Mouse (Mus musculus): Measurements from ENCODE around the gene Gm49378.

GRCm38 (mm10) chr14:55596036-55596690, 41.5 kb downstream of the Gm49378 start:
- no peak for TF ChIP-seq JUN (IDR thresholded peaks at IDR 0.05; ENCODE audit: insufficient read depth, low read depth, low read length)
- no peak for TF ChIP-seq MAX (IDR thresholded peaks at IDR 0.05; ENCODE audit: low read length)
- no peak for TF ChIP-seq CTCF (conservative IDR thresholded peaks at IDR 0.05 in 1 of 2, IDR thresholded peaks at IDR 0.05 in 1 of 2; ENCODE audit: low read depth in 2 of 2, low read length in 2 of 2)
- TF ChIP-seq CHD2 (IDR thresholded peaks at IDR 0.05; ENCODE audit: low read length) = no peak

All from CH12.LX (cell line).